Mouse (Mus musculus): Measurements from ENCODE around the gene Ppp4c. TPM values are rescaled to one million over a fixed set of nuclear protein-coding genes. Genes with fewer than 3 reads are reported as not detected.
A peak's percentile ranks its signal among the peaks of the same experiment; 100 is the strongest.

Gene Ppp4c
- polyA plus RNA-seq, 1 experiment: 153 TPM

DNA sequence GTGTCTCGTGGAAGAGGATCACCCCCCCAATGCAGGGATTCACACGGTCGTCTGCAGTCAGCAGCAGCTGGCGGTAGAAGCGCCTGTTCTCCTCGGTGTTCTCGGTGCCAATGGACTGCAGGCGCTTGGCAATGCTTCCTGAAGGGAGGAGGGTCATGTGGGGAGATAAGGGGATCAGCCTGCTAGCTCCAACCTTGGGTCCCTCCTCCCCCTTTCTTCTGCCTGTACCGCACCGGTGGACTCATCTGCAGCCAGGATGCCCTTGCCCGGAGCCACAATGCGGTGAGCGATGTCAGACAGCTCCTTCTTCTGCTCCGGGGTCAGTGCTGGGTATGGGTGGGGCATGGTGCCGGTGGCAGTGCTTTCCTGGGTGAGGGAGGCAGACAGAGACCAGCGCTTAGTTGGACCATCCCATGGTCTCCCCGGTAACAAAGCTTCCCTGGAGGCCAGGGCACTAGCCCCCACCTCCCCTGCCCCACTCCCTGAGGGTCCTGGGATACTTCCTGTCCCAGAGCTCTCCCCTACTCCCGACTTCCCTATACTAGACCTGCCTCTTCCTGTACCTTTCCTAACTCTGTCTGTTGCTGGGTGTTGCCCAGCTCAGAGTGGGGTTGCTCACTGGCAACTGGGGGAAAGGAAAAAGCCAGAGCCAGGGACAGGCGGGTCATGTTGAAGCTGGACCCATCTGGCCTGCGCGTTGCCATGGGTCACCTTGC is 5.3 kb upstream of the Ppp4c start, which contains the start of gene Fam57b:
Gene Fam57b (plus strand): TSS at position 258 of the 716 bp plus-strand sequence.
- TF ChIP-seq POLR2A (IDR thresholded peaks at IDR 0.05; ENCODE audit: borderline replicate concordance, low read depth, low read length) (no peak), CTCF (IDR thresholded peaks at IDR 0.05; ENCODE audit: low read depth, low read length) (no peak)
- peaks cover 29% of the 10 kb centered on the region for H3K4me1 ChIP-seq (ENCODE audit: control insufficient read depth, insufficient read depth, low read length)

GRCm38 (mm10) chr7:126796350-126796932 is 4.1 kb upstream of the Ppp4c start:
- Histone ChIP-seq H3K4me3 (ENCODE audit: insufficient read depth, low read length) (peak overlapping the region; percentile 74), H3K4me1 (ENCODE audit: control insufficient read depth, insufficient read depth, low read length) (peaks cover 18% of the 10 kb centered on the region), H3K27ac (ENCODE audit: insufficient read depth, low read depth, low read length) (no peak overlapping the region)
- TF ChIP-seq CTCF (IDR thresholded peaks at IDR 0.05; ENCODE audit: low read depth, low read length) (no peak; the same call in 1 of the 2 replicates), POLR2A (IDR thresholded peaks at IDR 0.05; ENCODE audit: borderline replicate concordance, low read depth, low read length) (no peak)

More for the DNA sequence above, 5.3 kb upstream of the Ppp4c start, which contains the start of gene Fam57b:
- Histone ChIP-seq H3K4me3 (ENCODE audit: insufficient read depth, low read length) (peak within 1 kb of the TSS; percentile 74), H3K27ac (ENCODE audit: insufficient read depth, low read depth, low read length) (peak within 1 kb of the TSS; percentile 87)

- Histone ChIP-seq H3K27ac (ENCODE audit: insufficient read depth, low read depth, low read length) (no peak overlapping the region), H3K4me3 (ENCODE audit: insufficient read depth, low read length) (peak overlapping the region; percentile 6; the same call in 1 of the 2 replicates), H3K4me1 (ENCODE audit: control insufficient read depth, insufficient read depth, low read length) (peaks cover 13% of the 10 kb centered on the region)
- TF ChIP-seq CTCF (IDR thresholded peaks at IDR 0.05; ENCODE audit: low read depth, low read length): no peak
- no peak for TF ChIP-seq POLR2A (IDR thresholded peaks at IDR 0.05; ENCODE audit: borderline replicate concordance, low read depth, low read length)
Observed at GRCm38 (mm10) chr7:126795387-126796317, 3.4 kb upstream of the Ppp4c start.

DNA sequence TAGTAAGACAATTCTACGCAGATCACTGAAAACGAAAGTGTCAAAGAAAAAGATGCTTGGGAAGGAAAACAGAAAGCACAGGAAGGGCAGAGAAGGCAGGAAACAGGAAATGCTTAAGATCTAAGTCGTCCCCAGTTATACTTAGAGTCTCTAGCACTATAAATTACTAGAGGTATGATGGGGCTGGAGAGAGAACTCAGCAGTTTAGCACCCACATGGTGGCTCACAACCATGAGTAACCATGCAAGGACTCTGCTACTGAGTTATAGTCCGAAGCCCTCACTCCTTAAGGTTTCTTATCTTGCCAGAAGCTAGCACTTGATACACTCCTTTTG is 1.9 kb upstream of the Ppp4c start:
- Histone ChIP-seq H3K4me1 (ENCODE audit: control insufficient read depth, insufficient read depth, low read length) (peaks cover 9% of the 10 kb centered on the region), H3K4me3 (ENCODE audit: insufficient read depth, low read length) (no peak overlapping the region), H3K27ac (ENCODE audit: insufficient read depth, low read depth, low read length) (0 out of 2 replicates have a peak overlapping the region, but pooled peaks have one; percentile 13)
- TF ChIP-seq POLR2A (IDR thresholded peaks at IDR 0.05; ENCODE audit: borderline replicate concordance, low read depth, low read length): no peak
- TF ChIP-seq CTCF (IDR thresholded peaks at IDR 0.05; ENCODE audit: low read depth, low read length): no peak

DNA sequence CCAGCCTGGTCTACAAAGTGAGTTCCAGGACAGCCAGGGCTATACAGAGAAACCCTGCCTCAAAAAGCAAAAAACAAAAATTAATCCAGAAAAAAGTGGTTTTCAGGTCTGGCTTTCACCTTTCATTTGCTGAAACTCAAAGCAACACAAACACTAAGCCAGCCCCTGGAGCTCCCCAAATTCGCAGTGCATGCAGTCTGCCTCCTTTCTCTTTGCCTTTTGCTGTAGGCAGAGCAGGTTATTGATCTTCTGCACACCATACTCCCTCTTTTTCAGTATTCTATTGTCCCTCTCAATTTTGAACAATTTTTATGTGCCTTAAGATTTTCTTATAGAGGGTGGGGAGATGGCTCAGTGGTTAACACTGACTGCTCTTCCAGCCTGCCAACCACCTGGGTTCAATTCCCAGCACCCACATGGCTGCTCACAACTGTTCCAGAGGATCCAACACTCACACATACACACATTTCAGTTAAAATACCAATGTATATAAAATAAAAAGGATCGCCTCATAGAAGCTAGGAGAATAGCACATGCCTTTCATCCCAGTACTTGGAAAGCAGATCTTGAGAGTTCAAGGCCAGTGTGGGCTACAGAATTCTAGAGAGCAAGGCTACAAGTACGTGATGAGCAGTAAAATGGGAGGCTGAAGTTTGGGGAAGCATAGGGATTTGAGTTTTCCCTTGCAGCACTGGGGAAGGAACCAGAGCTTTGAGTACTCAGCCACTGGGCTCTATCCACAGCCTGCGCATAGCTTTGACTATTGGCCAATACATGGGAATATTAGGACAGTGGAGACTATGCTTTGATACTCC is 1.4 kb upstream of the Ppp4c start:
- Histone ChIP-seq H3K4me1 (ENCODE audit: control insufficient read depth, insufficient read depth, low read length) (peaks cover 9% of the 10 kb centered on the region), H3K27ac (ENCODE audit: insufficient read depth, low read depth, low read length) (0 out of 2 replicates have a peak overlapping the region, but pooled peaks have one; percentile 6), H3K4me3 (ENCODE audit: insufficient read depth, low read length) (no peak overlapping the region)
- TF ChIP-seq CTCF (IDR thresholded peaks at IDR 0.05; ENCODE audit: low read depth, low read length) (no peak), POLR2A (IDR thresholded peaks at IDR 0.05; ENCODE audit: borderline replicate concordance, low read depth, low read length) (no peak)

DNA sequence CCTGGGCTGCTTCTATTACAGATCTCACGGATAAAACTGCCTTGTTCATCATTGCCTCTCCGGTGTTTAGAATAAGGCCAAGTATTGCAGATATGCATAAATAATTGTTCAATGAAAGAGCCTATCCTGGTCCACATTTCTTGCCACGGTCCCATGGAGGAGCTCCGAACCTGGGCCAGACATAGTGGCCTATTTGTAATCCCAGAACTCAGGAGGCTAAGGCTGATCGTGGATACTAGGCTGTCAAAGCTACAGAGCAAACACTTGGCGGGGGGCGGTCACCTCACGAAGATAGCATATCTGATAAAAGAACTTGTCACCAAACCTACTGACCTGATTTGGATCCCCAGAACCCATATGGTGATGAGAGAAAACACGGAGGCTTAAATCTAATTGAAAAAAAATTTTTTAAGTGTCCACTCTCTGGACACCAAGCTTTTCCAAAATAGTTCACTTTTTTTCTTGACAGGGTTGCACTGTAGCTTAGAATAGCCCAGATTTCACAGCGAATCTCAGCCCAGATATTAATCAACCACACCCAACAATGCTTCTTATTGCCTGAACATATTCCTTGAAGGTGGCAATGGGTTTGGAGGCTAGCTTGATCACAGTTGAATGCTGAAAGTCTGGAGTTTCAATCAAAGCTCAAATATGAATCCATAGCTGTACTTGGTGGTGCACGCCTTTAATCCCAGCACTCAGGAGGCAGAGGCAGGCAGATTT is 586 bp upstream of the Ppp4c start:
- Histone ChIP-seq H3K4me3 (ENCODE audit: insufficient read depth, low read length) (peak overlapping the region; percentile 52), H3K4me1 (ENCODE audit: control insufficient read depth, insufficient read depth, low read length) (peaks cover 9% of the 10 kb centered on the region), H3K27ac (ENCODE audit: insufficient read depth, low read depth, low read length) (peak overlapping the region; percentile 54)
- TF ChIP-seq CTCF (IDR thresholded peaks at IDR 0.05; ENCODE audit: low read depth, low read length) (no peak), POLR2A (IDR thresholded peaks at IDR 0.05; ENCODE audit: borderline replicate concordance, low read depth, low read length) (no peak)

DNA sequence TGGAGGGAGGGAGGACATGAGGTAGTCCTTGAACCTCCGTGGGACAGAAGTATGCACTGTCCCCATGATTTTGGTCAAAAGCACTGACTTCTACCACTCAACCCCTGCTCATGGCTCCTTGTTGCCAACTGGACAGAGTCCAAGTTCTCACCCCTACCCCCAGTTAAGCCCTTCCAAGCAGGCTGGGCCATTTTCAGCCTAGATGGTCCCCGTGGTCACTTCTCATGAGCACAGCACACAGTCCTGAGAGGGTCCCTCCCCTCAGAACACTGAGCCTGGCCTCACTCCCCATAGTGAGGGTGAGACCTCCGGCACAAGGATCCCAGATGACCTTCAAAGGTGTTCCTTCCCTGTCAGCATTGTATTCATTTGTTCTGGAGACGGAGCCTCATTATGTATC is 3.2 kb downstream of the Ppp4c start:
- no peak overlapping the region for H3K4me3 ChIP-seq (ENCODE audit: insufficient read depth, low read length)
- peaks cover 4% of the 10 kb centered on the region for H3K4me1 ChIP-seq (ENCODE audit: control insufficient read depth, insufficient read depth, low read length)
- no peak for TF ChIP-seq CTCF (IDR thresholded peaks at IDR 0.05; ENCODE audit: low read depth, low read length)
- TF ChIP-seq POLR2A (IDR thresholded peaks at IDR 0.05; ENCODE audit: borderline replicate concordance, low read depth, low read length): no peak
- H3K27ac ChIP-seq (ENCODE audit: insufficient read depth, low read depth, low read length): no peak overlapping the region

DNA sequence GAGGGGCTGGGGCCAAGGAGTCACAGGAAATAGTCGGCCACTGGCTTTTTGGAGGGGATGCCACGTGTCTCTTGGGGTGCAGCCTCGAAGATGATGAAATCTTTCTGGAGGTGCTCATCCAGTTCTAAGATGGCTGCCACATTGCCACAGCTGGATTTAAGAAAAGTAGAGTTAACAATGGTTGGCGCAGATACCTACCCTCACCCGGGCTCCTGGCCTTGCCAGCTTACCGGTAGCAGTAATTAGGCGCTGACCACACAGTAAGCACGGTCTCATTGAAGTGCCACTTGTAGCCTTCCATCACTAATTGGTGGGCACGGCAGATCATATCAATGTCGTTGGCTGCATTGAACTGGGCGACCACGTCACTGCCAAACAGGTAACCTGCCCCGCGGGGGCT is 6.2 kb downstream of the Ppp4c start:
- Histone ChIP-seq H3K27ac (ENCODE audit: insufficient read depth, low read depth, low read length) (no peak overlapping the region), H3K4me3 (ENCODE audit: insufficient read depth, low read length) (no peak overlapping the region), H3K4me1 (ENCODE audit: control insufficient read depth, insufficient read depth, low read length) (0 out of 2 replicates have a peak, but pooled peaks cover 2% of the 10 kb centered on the region)
- TF ChIP-seq CTCF (IDR thresholded peaks at IDR 0.05; ENCODE audit: low read depth, low read length) (no peak), POLR2A (IDR thresholded peaks at IDR 0.05; ENCODE audit: borderline replicate concordance, low read depth, low read length) (no peak)
